Mouse (Mus musculus) gonadal fat pad, adult 2 months (tissue): ENCODE data around the gene Thbs4. TPM values are rescaled to one million over a fixed set of nuclear protein-coding genes. Genes with fewer than 3 reads are reported as not detected.
"Not testable (repeated sequence)": the region's sequence is repeated elsewhere in the genome, so short reads cannot be mapped to it uniquely, and the experiment has no call there.

ENCODE experiments used
- DNase-seq: peaks from one replicate; pipeline ENCODE4 v3.0.0-alpha.2; 2012; ENCODE audit warnings: low read depth
- polyA plus RNA-seq: library from polyadenylated mRNA; depleted of rRNA; stranded (reverse); fragments of >200 nt; gene quantifications from 2 replicates; pipeline ENCODE4 v1.2.3, GENCODE M21; 2012; rRNA removed

Thbs4 gene
- polyA plus RNA-seq, result 0.45 and 0.46 TPM in 2 replicates

- DNase-seq, result no peak
Observed at GRCm38 (mm10) chr13:92794462-92795214, at the start of gene Thbs4. Thbs4 (minus strand) TSS chr13:92794818.

- DNase-seq, result no peak
Observed at GRCm38 (mm10) chr13:92833162-92833561, 38.5 kb upstream of the Thbs4 start.

GRCm38 (mm10) chr13:92828820-92829219 is 34.2 kb upstream of the Thbs4 start:
- DNase-seq, result no peak

GRCm38 (mm10) chr13:92817357-92817756 is 22.7 kb upstream of the Thbs4 start:
- DNase-seq, result no peak

GRCm38 (mm10) chr13:92816329-92816728 is 21.7 kb upstream of the Thbs4 start:
- no peak for DNase-seq

- DNase-seq, result not testable (repeated sequence)
Observed at GRCm38 (mm10) chr13:92810592-92810991, 16.0 kb upstream of the Thbs4 start.

GRCm38 (mm10) chr13:92807849-92808248 is 13.2 kb upstream of the Thbs4 start:
- DNase-seq, result no peak

- no peak for DNase-seq
Observed at GRCm38 (mm10) chr13:92806785-92807184, 12.2 kb upstream of the Thbs4 start.

- no peak for DNase-seq
Observed at GRCm38 (mm10) chr13:92799306-92799925, 4.8 kb upstream of the Thbs4 start.

GRCm38 (mm10) chr13:92798830-92799229 is 4.2 kb upstream of the Thbs4 start:
- DNase-seq, result no peak

- DNase-seq, result no peak
Observed at GRCm38 (mm10) chr13:92793636-92794035, 982 bp downstream of the Thbs4 start.

- DNase-seq, result no peak
Observed at GRCm38 (mm10) chr13:92791474-92791873, 3.1 kb downstream of the Thbs4 start.

GRCm38 (mm10) chr13:92784311-92784710 is 10.3 kb downstream of the Thbs4 start:
- DNase-seq, result no peak

- no peak for DNase-seq
Observed at GRCm38 (mm10) chr13:92783551-92783950, 11.1 kb downstream of the Thbs4 start.

- no peak for DNase-seq
Observed at GRCm38 (mm10) chr13:92780927-92781326, 13.7 kb downstream of the Thbs4 start.

- DNase-seq, result no peak
Observed at GRCm38 (mm10) chr13:92780076-92780475, 14.5 kb downstream of the Thbs4 start.

GRCm38 (mm10) chr13:92778642-92779041 is 16.0 kb downstream of the Thbs4 start:
- no peak for DNase-seq

GRCm38 (mm10) chr13:92775916-92776315 is 18.7 kb downstream of the Thbs4 start:
- no peak for DNase-seq

GRCm38 (mm10) chr13:92774887-92775286 is 19.7 kb downstream of the Thbs4 start:
- peak; percentile 98 for DNase-seq

- DNase-seq, result no peak
Observed at GRCm38 (mm10) chr13:92772500-92772899, 22.1 kb downstream of the Thbs4 start.

GRCm38 (mm10) chr13:92771566-92771965 is 23.1 kb downstream of the Thbs4 start:
- DNase-seq, result no peak

- DNase-seq, result no peak
Observed at GRCm38 (mm10) chr13:92765454-92766242, 29.0 kb downstream of the Thbs4 start.

GRCm38 (mm10) chr13:92762322-92762721 is 32.3 kb downstream of the Thbs4 start:
- DNase-seq, result no peak
